Comparison of ENCODE assay signal across 8 mouse cellular contexts in the genomic region with DNA sequence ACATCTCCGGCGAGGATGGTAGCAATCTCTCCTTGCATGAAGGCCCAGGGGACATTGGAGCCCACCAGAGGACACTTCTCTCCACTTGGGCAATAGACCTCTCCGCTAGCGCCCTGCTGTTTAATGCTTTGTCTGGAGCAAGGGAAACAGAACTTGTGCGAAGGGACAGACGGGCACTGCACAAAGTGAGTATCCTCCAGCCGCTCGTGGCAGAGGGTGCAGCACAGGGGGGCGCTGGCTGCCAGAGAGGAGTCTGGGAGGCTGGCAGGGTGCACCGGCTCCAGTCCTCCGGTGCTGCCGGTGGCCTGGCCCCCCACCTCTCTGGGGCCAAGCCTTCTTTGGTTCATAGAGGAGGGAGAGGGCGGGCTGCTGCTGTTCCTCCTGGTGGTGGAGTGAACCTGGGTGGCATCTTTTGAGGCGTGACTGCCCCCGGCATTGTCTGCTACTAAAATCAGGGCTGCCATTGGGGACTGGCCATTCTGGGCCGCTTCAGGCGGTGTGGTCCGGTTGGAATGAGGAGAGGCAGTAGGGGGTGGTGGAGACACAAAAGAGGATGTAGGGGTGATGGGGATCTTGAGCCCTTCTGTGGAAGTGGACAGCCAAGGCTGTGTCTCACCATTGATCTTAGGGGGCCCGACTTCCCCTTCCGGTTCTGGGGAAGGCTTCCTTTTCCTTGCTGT. TPM values are rescaled to one million over a fixed set of nuclear protein-coding genes. Genes with fewer than 3 reads are reported as not detected.
DNase-seq lines count a peak whose midpoint lies in the region; ATAC-seq lines count a peak whose summit lies in the region.

No protein-coding gene starts in this region.

- peak; percentile 61 for DNase-seq in right cerebral cortex, adult 18-20 months
- no peak for DNase-seq in right cerebral cortex, postnatal 36 days (ENCODE audit: low spot score in 2 of 2)
- DNase-seq in cerebellum, adult 18-20 months, result peak; percentile 71
- DNase-seq in gastrocnemius, postnatal 10 days, result peak; percentile 60
- peak; percentile 84 for DNase-seq in intestine, embryonic 14.5 days (ENCODE audit: low spot score)
- DNase-seq in liver, embryonic 11.5 days (ENCODE audit: low spot score), result peak; percentile 66
- peak; percentile 57 for DNase-seq in neural tube, embryonic 10.5 days (ENCODE audit: extremely low spot score, low spot score)
- DNase-seq in thymus, postnatal 4 days, result peak; percentile 84

- WGBS in intestine, embryonic 14.5 days, result 2% methylated on average over 20 of the region's 20 CpGs
- WGBS in liver, embryonic 11.5 days, result 6% methylated on average over 20 of the region's 20 CpGs

- peak overlapping the region; percentile 99 for H3K27ac ChIP-seq in intestine, embryonic 14.5 days (ENCODE audit: low read depth)
- peak overlapping the region; percentile 99 for H3K27ac ChIP-seq in liver, embryonic 11.5 days (ENCODE audit: low read depth, low read length)

- peaks cover 51% of the 10 kb centered on the region for H3K36me3 ChIP-seq in intestine, embryonic 14.5 days (ENCODE audit: control insufficient read depth, insufficient read depth, low read length)
- H3K36me3 ChIP-seq in liver, embryonic 11.5 days (ENCODE audit: control insufficient read depth, insufficient read depth, low read length), result peaks cover 16% of the 10 kb centered on the region

- no peaks in the 10 kb centered on the region for H3K27me3 ChIP-seq in intestine, embryonic 14.5 days (replicated peaks; ENCODE audit: control insufficient read depth, insufficient read depth, low read length)
- H3K27me3 ChIP-seq in liver, embryonic 11.5 days (replicated peaks; ENCODE audit: control insufficient read depth, insufficient read depth, low read length), result no peaks in the 10 kb centered on the region

- H3K4me1 ChIP-seq in intestine, embryonic 14.5 days (replicated peaks; ENCODE audit: control insufficient read depth, insufficient read depth, low read length), result peaks cover 36% of the 10 kb centered on the region
- peaks cover 37% of the 10 kb centered on the region for H3K4me1 ChIP-seq in liver, embryonic 11.5 days (replicated peaks; ENCODE audit: control insufficient read depth, insufficient read depth, low read length)

- H3K9me3 ChIP-seq in intestine, embryonic 14.5 days (ENCODE audit: control insufficient read depth, low read length), result no peaks in the 10 kb centered on the region
- no peaks in the 10 kb centered on the region for H3K9me3 ChIP-seq in liver, embryonic 11.5 days (ENCODE audit: control insufficient read depth, low read length)

- peak overlapping the region; percentile 95 for H3K4me2 ChIP-seq in intestine, embryonic 14.5 days (ENCODE audit: low read length)
- H3K4me2 ChIP-seq in liver, embryonic 11.5 days, result peak overlapping the region; percentile 99

- H3K4me3 ChIP-seq in intestine, embryonic 14.5 days (ENCODE audit: low read depth, low read length), result peak overlapping the region; percentile 100
- H3K4me3 ChIP-seq in liver, embryonic 11.5 days (ENCODE audit: low read depth, low read length), result peak overlapping the region; percentile 100

- H3K9ac ChIP-seq in intestine, embryonic 14.5 days (ENCODE audit: low read length), result peak overlapping the region; percentile 100
- H3K9ac ChIP-seq in liver, embryonic 11.5 days (ENCODE audit: low read depth, low read length), result peak overlapping the region; percentile 99

- no peak for ATAC-seq in intestine, embryonic 14.5 days (replicated peaks; ENCODE audit: low FRiP score, low TSS enrichment, low read depth)
- ATAC-seq in liver, embryonic 11.5 days (replicated peaks; ENCODE audit: low FRiP score), result no peak

RNA-seq across cellular contexts. Expression of a gene that starts 2.5 kb away (rescaled TPM):
- total RNA-seq in gastrocnemius, postnatal 10 days (2021), result 10 to 100 TPM; 53.3 to 55.5 TPM
- polyA plus RNA-seq in intestine, embryonic 14.5 days (2014; fragmentation: Nextera tagmentation; extraction: Ambion mirVana), result 11.3 and 11.5 TPM in 2 replicates
- 5.9 and 7.3 TPM in 2 replicates for polyA plus RNA-seq in liver, embryonic 11.5 days (2014; fragmentation: Nextera tagmentation; extraction: Ambion mirVana)

Comparison
In these comparisons a context has a peak if more than half of its experiments do, and no peak if none do; other contexts are left out.
1. DNase-seq: peak in right cerebral cortex, adult 18-20 months (single experiment), cerebellum, adult 18-20 months (2 of 2), gastrocnemius, postnatal 10 days (single experiment), intestine, embryonic 14.5 days (single experiment), liver, embryonic 11.5 days (single experiment), neural tube, embryonic 10.5 days (single experiment) and thymus, postnatal 4 days (single experiment); none in right cerebral cortex, postnatal 36 days (0 of 2).